Mouse (Mus musculus) testis, adult 2 months (tissue): Measurements from ENCODE around the gene Farsb.

Source experiments
- CTCF ChIP-seq: fragments of 200-500 bp; IDR thresholded peaks from 2 replicates; pipeline ENCODE4 v1.5.1; 2012; ENCODE audit warnings: low read depth, mild to moderate bottlenecking, inconsistent platforms, low read length, moderate library complexity; ENCODE audit not compliant: control insufficient read depth, insufficient read depth, insufficient replicate concordance
- POLR2A ChIP-seq: fragments of 200-500 bp; IDR thresholded peaks from 2 replicates; pipeline ENCODE4 v1.6.1; 2012; ENCODE audit warnings: low read depth, mild to moderate bottlenecking, inconsistent platforms, low read length, moderate library complexity; ENCODE audit not compliant: control insufficient read depth

- no peak for TF ChIP-seq POLR2A
- no peak for TF ChIP-seq CTCF
Observed at GRCm38 (mm10) chr1:78530500-78531215, 42.0 kb upstream of the Farsb start.
